Mouse (Mus musculus) liver, postnatal 0 days (tissue): ENCODE measurements around the gene Foxj3. TPM values are rescaled to one million over a fixed set of nuclear protein-coding genes. Genes with fewer than 3 reads are reported as not detected.
"Not testable (repeated sequence)": the region's sequence is repeated elsewhere in the genome, so short reads cannot be mapped to it uniquely, and the experiment has no call there.

ENCODE experiments used
- ATAC-seq: fragments of 200-750 bp; cut with Nextera tagmentation; 2 replicates; pipeline ENCODE4 v1.8.0; 2017; ENCODE audit warnings: mild to moderate bottlenecking, moderate library complexity
- DNase-seq: peaks from one replicate; pipeline ENCODE4 v3.0.0-alpha.2; 2016
- H3K27ac ChIP-seq: fragments of 300-500 bp; sonication (generic); 2 replicates; pipeline ENCODE4 v1.5.1; 2014; ENCODE audit warnings: antibody characterized with exemption, moderate library complexity, mild to moderate bottlenecking, low read depth
- H3K27me3 ChIP-seq: fragments of 300-500 bp; sonication (generic); 2 replicates; pipeline ENCODE4 v1.6.1; 2014; ENCODE audit warnings: low read length, control low read depth, mixed read lengths; ENCODE audit not compliant: insufficient read depth
- H3K36me3 ChIP-seq: fragments of 300-500 bp; sonication (generic); replicated peaks from 2 replicates; pipeline ENCODE4 v1.6.1; 2014; ENCODE audit warnings: mild to moderate bottlenecking, control low read depth, low read length, moderate library complexity, mixed read lengths; ENCODE audit not compliant: insufficient read depth
- H3K4me1 ChIP-seq: fragments of 300-500 bp; sonication (generic); 2 replicates; pipeline ENCODE4 v1.6.1; 2014; ENCODE audit warnings: antibody characterized with exemption, mild to moderate bottlenecking, control low read depth; ENCODE audit not compliant: insufficient read depth
- H3K4me2 ChIP-seq: fragments of 300-500 bp; sonication (generic); 2 replicates; pipeline ENCODE4 v1.6.1; 2014; ENCODE audit warnings: low read depth, mild to moderate bottlenecking, low read length, moderate library complexity, mixed read lengths
- H3K4me3 ChIP-seq: fragments of 300-500 bp; sonication (generic); 2 replicates; pipeline ENCODE4 v1.5.1; 2014; ENCODE audit warnings: low read depth, low read length
- H3K9ac ChIP-seq: fragments of 300-500 bp; sonication (generic); replicated peaks from 2 replicates; pipeline ENCODE4 v1.6.1; 2014; ENCODE audit warnings: mild to moderate bottlenecking, moderate library complexity
- H3K9me3 ChIP-seq: fragments of 300-500 bp; sonication (generic); 2 replicates; pipeline ENCODE4 v1.6.1; 2016; ENCODE audit warnings: mild to moderate bottlenecking, control low read depth, low read length, mixed read lengths
- CTCF ChIP-seq: sonication (generic); IDR thresholded peaks from 2 replicates; pipeline ENCODE4 v1.5.1; 2016; ENCODE audit warnings: antibody characterized with exemption, low read depth
- EP300 ChIP-seq: IDR thresholded peaks from 2 replicates; pipeline ENCODE4 v1.6.1; 2016; ENCODE audit warnings: antibody characterized with exemption, low read depth, mild to moderate bottlenecking
- WGBS: fragments of 180-500 bp; shearing (Covaris S2); extraction: QIAGEN DNeasy Blood & Tissue Kit; methylation state at CpG from one replicate; pipeline ENCODE4 v1.1.7; 2014; ENCODE audit not compliant: insufficient replicate concordance; 5-methylcytosine and 5-hydroxymethylcytosine counted together
- polyA plus RNA-seq: library from polyadenylated mRNA; unstranded; fragments of >200 nt; fragmentation: Nextera tagmentation; extraction: Ambion mirVana; gene quantifications from 2 replicates; pipeline ENCODE4 v1.2.1, GENCODE M21; 2015

Gene Foxj3
- 2.6 and 2.9 TPM in 2 replicates for polyA plus RNA-seq

GRCm38 (mm10) chr4:119536615-119537014 lies at the start of gene Foxj3:
Gene Foxj3, plus strand, starts transcription at chr4:119537004.
- not testable (repeated sequence) for DNase-seq, H3K36me3 ChIP-seq, ATAC-seq, H3K27me3 ChIP-seq, H3K27ac ChIP-seq, H3K9ac ChIP-seq, H3K9me3 ChIP-seq, H3K4me3 ChIP-seq, H3K4me2 ChIP-seq
- WGBS = 61% methylated on average over 4 of the region's 4 CpGs
- H3K4me1 ChIP-seq = peaks cover 27% of the 10 kb centered on the region

GRCm38 (mm10) chr4:119489666-119490065 lies 47.1 kb upstream of the Foxj3 start:
- H3K9ac ChIP-seq = no peak overlapping the region
- H3K27ac ChIP-seq = no peak overlapping the region
- no peaks in the 10 kb centered on the region for H3K4me1 ChIP-seq
- peaks cover 28% of the 10 kb centered on the region for H3K27me3 ChIP-seq
- ATAC-seq = no peak
- WGBS = 89% methylated on average over 10 of the region's 10 CpGs
- TF ChIP-seq EP300 (no peak), CTCF (no peak)
- no peaks in the 10 kb centered on the region for H3K36me3 ChIP-seq
- no peak overlapping the region for H3K4me3 ChIP-seq
- no peak overlapping the region for H3K4me2 ChIP-seq
- peaks cover 2% of the 10 kb centered on the region; the same call in 1 of the 2 replicates for H3K9me3 ChIP-seq
- DNase-seq = no peak

GRCm38 (mm10) chr4:119490806-119491205 lies 46.0 kb upstream of the Foxj3 start:
- no peaks in the 10 kb centered on the region for H3K4me1 ChIP-seq
- TF ChIP-seq CTCF = peak; percentile 55
- TF ChIP-seq EP300 = no peak
- no peaks in the 10 kb centered on the region for H3K36me3 ChIP-seq
- 72% methylated on average over 3 of the region's 3 CpGs for WGBS
- no peak overlapping the region for H3K9ac ChIP-seq
- H3K27me3 ChIP-seq = peaks cover 30% of the 10 kb centered on the region
- no peak overlapping the region for H3K4me3 ChIP-seq
- H3K4me2 ChIP-seq = no peak overlapping the region
- DNase-seq (peak; percentile 44), ATAC-seq (no peak)
- H3K9me3 ChIP-seq = peaks cover 2% of the 10 kb centered on the region; the same call in 1 of the 2 replicates
- no peak overlapping the region for H3K27ac ChIP-seq

GRCm38 (mm10) chr4:119492291-119492932 lies 44.4 kb upstream of the Foxj3 start, which contains the start of gene Rimkla:
Gene Rimkla, minus strand, starts transcription at chr4:119492628.
- no peak within 1 kb of the TSS for H3K9ac ChIP-seq
- DNase-seq (peak; percentile 46), ATAC-seq (peak; percentile 62; the same call in 1 of the 2 replicates)
- peaks cover 35% of the 10 kb centered on the region for H3K27me3 ChIP-seq
- WGBS = under 1% methylated on average over 68 of the region's 77 CpGs
- H3K9me3 ChIP-seq = peaks cover 2% of the 10 kb centered on the region; the same call in 1 of the 2 replicates
- H3K4me2 ChIP-seq = peak within 1 kb of the TSS; percentile 75
- TF ChIP-seq CTCF = no peak
- no peak for TF ChIP-seq EP300
- no peaks in the 10 kb centered on the region for H3K36me3 ChIP-seq
- H3K4me1 ChIP-seq = no peaks in the 10 kb centered on the region
- H3K4me3 ChIP-seq = peak within 1 kb of the TSS; percentile 40
- H3K27ac ChIP-seq = no peak within 1 kb of the TSS

GRCm38 (mm10) chr4:119492933-119493327 lies 43.9 kb upstream of the Foxj3 start:
- no peak for ATAC-seq
- no peak overlapping the region for H3K9ac ChIP-seq
- peaks cover 2% of the 10 kb centered on the region; the same call in 1 of the 2 replicates for H3K9me3 ChIP-seq
- peaks cover 35% of the 10 kb centered on the region for H3K27me3 ChIP-seq
- no peak for DNase-seq
- TF ChIP-seq CTCF (no peak), EP300 (no peak)
- H3K4me3 ChIP-seq = peak overlapping the region; percentile 40
- no peak overlapping the region for H3K27ac ChIP-seq
- no peaks in the 10 kb centered on the region for H3K36me3 ChIP-seq
- H3K4me1 ChIP-seq = no peaks in the 10 kb centered on the region
- peak overlapping the region; percentile 75 for H3K4me2 ChIP-seq
- WGBS = 29% methylated on average over 10 of the region's 10 CpGs

GRCm38 (mm10) chr4:119498319-119498848 lies 38.4 kb upstream of the Foxj3 start:
- 48% methylated on average over 5 of the region's 5 CpGs for WGBS
- H3K4me1 ChIP-seq = no peaks in the 10 kb centered on the region
- peaks cover 9% of the 10 kb centered on the region; the same call in 1 of the 2 replicates for H3K27me3 ChIP-seq
- H3K36me3 ChIP-seq = no peaks in the 10 kb centered on the region
- H3K4me3 ChIP-seq = no peak overlapping the region
- no peak overlapping the region for H3K9ac ChIP-seq
- TF ChIP-seq CTCF = no peak
- no peak overlapping the region for H3K27ac ChIP-seq
- H3K9me3 ChIP-seq = no peaks in the 10 kb centered on the region
- no peak for ATAC-seq
- no peak overlapping the region for H3K4me2 ChIP-seq
- no peak for DNase-seq
